Mouse (Mus musculus): ENCODE measurements around the gene Sf3b1. TPM values are rescaled to one million over a fixed set of nuclear protein-coding genes. Genes with fewer than 3 reads are reported as not detected.
"Not testable (repeated sequence)": the region's sequence is repeated elsewhere in the genome, so short reads cannot be mapped to it uniquely, and the experiment has no call there.

Gene Sf3b1
- 171 and 213 TPM in 2 replicates for polyA plus RNA-seq (2015; fragmentation: Nextera tagmentation; extraction: Ambion mirVana)

GRCm38 (mm10) chr1:55027253-55027801, at the start of gene Sf3b1:
Sf3b1 (minus strand) TSS chr1:55027481.
- no peaks in the 10 kb centered on the region; the same call in 1 of the 2 replicates for H3K36me3 ChIP-seq
- H3K9ac ChIP-seq = peak within 1 kb of the TSS; percentile 98
- 1% methylated on average over 46 of the region's 46 CpGs for WGBS (ENCODE audit: insufficient replicate concordance)
- DNase-seq (peak; percentile 92), ATAC-seq (ENCODE audit: low read depth) (peak; percentile 95)
- H3K4me1 ChIP-seq (replicated peaks) = peaks cover 78% of the 10 kb centered on the region
- no peaks in the 10 kb centered on the region for H3K9me3 ChIP-seq (replicated peaks)
- H3K4me2 ChIP-seq = peak within 1 kb of the TSS; percentile 83
- peak within 1 kb of the TSS; percentile 95 for H3K27ac ChIP-seq
- no peaks in the 10 kb centered on the region for H3K27me3 ChIP-seq
- H3K4me3 ChIP-seq (replicated peaks) = peak within 1 kb of the TSS; percentile 87

DNA sequence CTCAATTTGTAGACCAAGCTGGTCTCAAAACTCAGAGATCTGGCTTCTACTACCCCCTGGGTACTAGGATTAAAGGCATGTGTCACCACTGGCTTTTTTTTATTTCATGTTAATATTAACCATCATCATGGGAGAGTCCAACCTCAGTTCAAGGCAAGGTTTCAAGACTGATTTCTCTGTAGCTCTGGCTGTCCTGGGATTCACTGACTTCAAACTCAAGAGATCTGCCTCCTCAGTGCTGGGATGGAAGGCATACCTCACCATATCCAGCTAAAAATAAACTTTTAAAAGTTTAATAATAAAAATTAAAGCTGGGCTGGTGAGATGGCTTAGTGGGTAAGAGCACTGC, 49.1 kb upstream of the Sf3b1 start:
- no peak overlapping the region for H3K4me2 ChIP-seq
- no peak for DNase-seq

GRCm38 (mm10) chr1:55075652-55076394, 48.5 kb upstream of the Sf3b1 start:
- ATAC-seq (ENCODE audit: low read depth) = peak; percentile 86
- Histone ChIP-seq H3K36me3 (peaks cover 61% of the 10 kb centered on the region), H3K27ac (peak overlapping the region; percentile 78), H3K9ac (no peak overlapping the region), H3K4me1 (replicated peaks) (peaks cover 53% of the 10 kb centered on the region), H3K4me3 (replicated peaks) (no peak overlapping the region), H3K9me3 (replicated peaks) (no peaks in the 10 kb centered on the region), H3K4me2 (peak overlapping the region; percentile 17; the same call in 1 of the 2 replicates), H3K27me3 (no peaks in the 10 kb centered on the region)
- WGBS (ENCODE audit: insufficient replicate concordance) = 22% methylated on average over 5 of the region's 5 CpGs
- DNase-seq = peak; percentile 60

More for the DNA sequence above, 49.1 kb upstream of the Sf3b1 start:
- ATAC-seq (ENCODE audit: low read depth) = no peak; the same call in 1 of the 2 replicates
- Histone ChIP-seq H3K4me1 (replicated peaks) (peaks cover 52% of the 10 kb centered on the region), H3K27ac (peak overlapping the region; percentile 48), H3K27me3 (no peaks in the 10 kb centered on the region), H3K4me3 (replicated peaks) (no peak overlapping the region), H3K36me3 (peaks cover 62% of the 10 kb centered on the region), H3K9ac (no peak overlapping the region), H3K9me3 (replicated peaks) (no peaks in the 10 kb centered on the region)

DNA sequence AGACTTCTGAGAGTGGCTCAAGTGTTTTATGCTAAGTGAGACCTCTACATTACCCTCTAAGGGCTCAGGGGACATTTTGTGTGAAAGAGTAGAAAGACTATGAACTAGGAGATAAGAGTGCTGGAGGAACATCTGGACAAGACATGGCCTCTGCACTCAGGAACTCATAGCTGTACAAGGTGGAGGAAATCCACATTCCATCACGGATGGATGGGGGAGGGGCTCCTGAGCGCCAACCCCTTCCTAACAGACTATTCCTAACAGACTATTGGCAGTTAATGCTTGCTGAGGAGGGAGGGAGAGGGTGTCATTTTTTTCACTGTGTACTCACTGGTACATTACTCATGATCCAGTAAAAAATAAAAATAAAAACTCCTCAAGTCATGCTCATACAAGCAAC, 47.5 kb upstream of the Sf3b1 start:
- H3K9ac ChIP-seq = no peak overlapping the region
- peaks cover 54% of the 10 kb centered on the region for H3K36me3 ChIP-seq
- no peak for DNase-seq
- ATAC-seq (ENCODE audit: low read depth) = no peak
- H3K4me3 ChIP-seq (replicated peaks) = no peak overlapping the region
- H3K9me3 ChIP-seq (replicated peaks) = no peaks in the 10 kb centered on the region
- no peaks in the 10 kb centered on the region for H3K27me3 ChIP-seq
- 45% methylated on average over 2 of the region's 2 CpGs for WGBS (ENCODE audit: insufficient replicate concordance)
- H3K4me1 ChIP-seq (replicated peaks) = peaks cover 52% of the 10 kb centered on the region
- H3K27ac ChIP-seq = peak overlapping the region; percentile 78; the same call in 1 of the 2 replicates
- H3K4me2 ChIP-seq = no peak overlapping the region

- H3K9ac ChIP-seq; DNase-seq; H3K27me3 ChIP-seq; H3K9me3 ChIP-seq (replicated peaks); ATAC-seq (ENCODE audit: low read depth); H3K27ac ChIP-seq; H3K4me2 ChIP-seq; H3K4me3 ChIP-seq (replicated peaks): not testable (repeated sequence)
- peaks cover 48% of the 10 kb centered on the region for H3K36me3 ChIP-seq
- peaks cover 44% of the 10 kb centered on the region for H3K4me1 ChIP-seq (replicated peaks)
These were observed 45.0 kb upstream of the Sf3b1 start for GRCm38 (mm10) chr1:55072328-55072727.

DNA sequence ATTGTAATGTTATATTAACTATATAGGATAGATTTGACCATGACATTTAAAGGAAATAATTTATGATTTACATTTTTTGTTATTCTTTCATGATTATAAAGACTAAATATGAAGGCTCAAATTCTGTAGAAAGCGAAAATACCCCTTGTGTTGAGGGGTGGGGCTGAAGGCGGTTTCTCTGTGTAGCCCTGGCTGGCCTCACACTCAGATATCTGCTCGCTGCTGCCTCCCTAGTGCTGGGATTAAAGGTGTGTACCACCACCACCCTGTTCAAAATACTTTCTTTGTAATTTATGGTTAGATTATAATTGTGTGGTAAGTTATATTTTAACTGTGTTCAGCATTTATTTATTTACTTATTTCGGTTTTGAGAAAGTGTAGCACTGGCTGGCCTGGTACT, 34.5 kb upstream of the Sf3b1 start:
- 61% methylated on average over 4 of the region's 4 CpGs for WGBS (ENCODE audit: insufficient replicate concordance)
- peaks cover 44% of the 10 kb centered on the region for H3K36me3 ChIP-seq
- no peak overlapping the region for H3K4me3 ChIP-seq (replicated peaks)
- H3K4me2 ChIP-seq = 0 out of 2 replicates have a peak overlapping the region, but pooled peaks have one; percentile 5
- H3K27me3 ChIP-seq = no peaks in the 10 kb centered on the region
- H3K27ac ChIP-seq = no peak overlapping the region
- no peaks in the 10 kb centered on the region for H3K9me3 ChIP-seq (replicated peaks)
- peaks cover 53% of the 10 kb centered on the region for H3K4me1 ChIP-seq (replicated peaks)
- no peak overlapping the region for H3K9ac ChIP-seq
- DNase-seq = no peak
- peak; percentile 66; the same call in 1 of the 2 replicates for ATAC-seq (ENCODE audit: low read depth)

GRCm38 (mm10) chr1:55061099-55061498, 33.8 kb upstream of the Sf3b1 start:
- H3K36me3 ChIP-seq = peaks cover 38% of the 10 kb centered on the region
- H3K4me1 ChIP-seq (replicated peaks) = peaks cover 53% of the 10 kb centered on the region
- H3K9me3 ChIP-seq (replicated peaks) = no peaks in the 10 kb centered on the region
- peak overlapping the region; percentile 57 for H3K27ac ChIP-seq
- peak overlapping the region; percentile 1; the same call in 1 of the 2 replicates for H3K9ac ChIP-seq
- DNase-seq = no peak
- peak; percentile 53; the same call in 1 of the 2 replicates for ATAC-seq (ENCODE audit: low read depth)
- WGBS (ENCODE audit: insufficient replicate concordance) = 49% methylated on average over 5 of the region's 5 CpGs
- H3K27me3 ChIP-seq = no peaks in the 10 kb centered on the region
- H3K4me2 ChIP-seq = no peak overlapping the region
- no peak overlapping the region for H3K4me3 ChIP-seq (replicated peaks)

DNA sequence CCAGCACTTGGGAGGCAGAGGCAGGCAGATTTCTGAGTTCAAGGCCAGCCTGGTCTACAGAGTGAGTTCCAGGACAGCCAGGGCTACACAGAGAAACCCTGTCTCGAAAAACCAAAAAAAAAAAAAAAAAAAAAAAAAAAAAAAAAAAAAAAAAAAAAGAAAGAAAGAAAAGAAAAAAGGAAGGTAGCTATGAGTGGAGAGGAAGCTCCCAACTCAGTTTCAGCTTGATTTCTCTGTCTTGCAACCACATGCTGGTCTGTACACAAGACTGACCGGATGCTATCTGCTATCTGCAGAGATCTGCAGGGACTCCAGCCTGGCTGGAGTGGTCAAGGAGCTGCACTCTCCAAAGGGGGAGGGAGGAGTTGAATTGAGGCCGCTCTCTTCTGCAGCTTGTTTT, 31.1 kb upstream of the Sf3b1 start:
- WGBS (ENCODE audit: insufficient replicate concordance) = 80% methylated on average over 2 of the region's 3 CpGs
- Histone ChIP-seq H3K4me1 (replicated peaks) (peaks cover 75% of the 10 kb centered on the region), H3K36me3 (peaks cover 24% of the 10 kb centered on the region), H3K9ac (peak overlapping the region; percentile 27; the same call in 1 of the 2 replicates)
- H3K27ac ChIP-seq; H3K27me3 ChIP-seq; H3K4me2 ChIP-seq; ATAC-seq (ENCODE audit: low read depth); DNase-seq; H3K9me3 ChIP-seq (replicated peaks); H3K4me3 ChIP-seq (replicated peaks): not testable (repeated sequence)

DNA sequence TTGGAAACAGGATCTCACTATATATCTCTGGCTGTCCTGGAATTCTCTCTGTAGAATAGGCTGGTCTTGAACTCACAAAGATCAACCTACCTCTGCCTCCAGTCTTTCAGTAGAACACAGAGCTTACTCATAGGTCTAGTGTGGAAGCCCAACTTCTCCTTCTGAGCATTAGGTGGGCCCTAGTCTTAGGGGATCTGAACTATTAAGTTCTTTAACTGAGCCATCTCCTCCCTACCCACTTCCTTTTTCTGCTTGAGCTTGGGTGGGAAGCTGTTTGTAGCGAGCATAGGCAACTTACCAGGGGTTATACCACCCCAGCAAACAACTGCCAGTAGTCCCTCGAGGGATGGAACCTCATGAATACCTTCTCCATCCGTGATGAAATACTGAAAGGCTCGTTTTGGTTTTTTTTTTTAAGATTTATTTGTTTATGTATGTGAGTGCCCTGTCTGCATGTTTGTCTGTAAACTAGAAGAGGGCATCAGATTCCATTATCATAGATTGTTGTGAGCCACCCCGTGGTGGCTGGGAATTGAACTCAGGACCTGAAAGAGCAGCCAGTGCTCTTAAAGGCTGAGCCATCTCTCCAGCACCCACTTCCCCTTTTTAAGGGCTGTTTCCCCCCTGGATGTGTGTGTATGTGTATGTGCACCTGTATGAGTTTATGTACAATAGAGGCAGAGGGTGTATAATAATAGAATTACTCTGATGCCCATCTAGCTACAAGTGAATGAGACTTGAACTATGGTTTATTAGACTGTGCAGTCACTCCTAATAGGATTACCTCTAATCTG, 28.2 kb upstream of the Sf3b1 start:
- Histone ChIP-seq H3K27me3 (no peaks in the 10 kb centered on the region), H3K4me2 (no peak overlapping the region), H3K27ac (no peak overlapping the region), H3K36me3 (peaks cover 10% of the 10 kb centered on the region; the same call in 1 of the 2 replicates), H3K4me1 (replicated peaks) (peaks cover 65% of the 10 kb centered on the region), H3K9ac (peak overlapping the region; percentile 10; the same call in 1 of the 2 replicates), H3K9me3 (replicated peaks) (no peaks in the 10 kb centered on the region), H3K4me3 (replicated peaks) (no peak overlapping the region)
- 62% methylated on average over 5 of the region's 5 CpGs for WGBS (ENCODE audit: insufficient replicate concordance)
- ATAC-seq (ENCODE audit: low read depth) (no peak), DNase-seq (no peak)

- 56% methylated on average over 4 of the region's 4 CpGs for WGBS (ENCODE audit: insufficient replicate concordance)
- peak overlapping the region; percentile 97 for H3K27ac ChIP-seq
- peaks cover 48% of the 10 kb centered on the region for H3K4me1 ChIP-seq (replicated peaks)
- no peak for ATAC-seq (ENCODE audit: low read depth)
- H3K9me3 ChIP-seq (replicated peaks) = no peaks in the 10 kb centered on the region; the same call in 1 of the 2 replicates
- H3K36me3 ChIP-seq = peaks cover 10% of the 10 kb centered on the region; the same call in 1 of the 2 replicates
- H3K9ac ChIP-seq = peak overlapping the region; percentile 79
- peak overlapping the region; percentile 78 for H3K4me3 ChIP-seq (replicated peaks)
- DNase-seq = no peak
- no peaks in the 10 kb centered on the region for H3K27me3 ChIP-seq
- H3K4me2 ChIP-seq = peak overlapping the region; percentile 81
These were observed 26.3 kb upstream of the Sf3b1 start for GRCm38 (mm10) chr1:55053596-55053995.

DNA sequence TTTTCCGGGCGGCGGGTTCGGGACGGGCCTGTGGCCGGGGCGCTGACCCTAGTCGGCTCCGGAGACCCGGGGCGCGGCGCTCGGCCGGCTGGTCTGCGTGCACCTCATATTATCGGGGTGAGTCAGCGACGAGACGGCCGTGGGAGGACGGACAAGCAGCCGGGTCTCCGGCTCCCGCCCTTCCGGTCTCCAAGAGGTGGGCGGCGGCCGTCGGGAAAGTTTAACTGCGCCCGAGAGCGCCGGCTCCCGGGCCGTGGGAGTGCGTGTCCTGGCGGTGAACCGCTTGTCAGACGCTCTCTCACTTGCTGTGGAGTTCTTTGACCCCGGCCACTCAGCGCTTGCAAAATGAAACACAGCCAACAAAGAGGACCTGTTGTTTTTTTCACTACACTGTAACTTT, 25.7 kb upstream of the Sf3b1 start:
- ATAC-seq (ENCODE audit: low read depth) = peak; percentile 83
- DNase-seq = peak; percentile 82

More for the DNA sequence above, 25.7 kb upstream of the Sf3b1 start:
- H3K4me2 ChIP-seq = peak overlapping the region; percentile 81
- peak overlapping the region; percentile 97 for H3K27ac ChIP-seq
- H3K9ac ChIP-seq = peak overlapping the region; percentile 79
- H3K4me3 ChIP-seq (replicated peaks) = peak overlapping the region; percentile 78
- H3K9me3 ChIP-seq (replicated peaks) = no peaks in the 10 kb centered on the region; the same call in 1 of the 2 replicates
- H3K36me3 ChIP-seq = peaks cover 10% of the 10 kb centered on the region; the same call in 1 of the 2 replicates
- peaks cover 46% of the 10 kb centered on the region for H3K4me1 ChIP-seq (replicated peaks)
- no peaks in the 10 kb centered on the region for H3K27me3 ChIP-seq
- under 1% methylated on average over 42 of the region's 42 CpGs for WGBS (ENCODE audit: insufficient replicate concordance)
